Mouse (Mus musculus) brain, embryonic 18.5 days (tissue): ENCODE data around the gene Nfya.
"Not testable (repeated sequence)": the region's sequence is repeated elsewhere in the genome, so short reads cannot be mapped to it uniquely, and the experiment has no call there.

Source experiments
- DNase-seq: peaks from one replicate; pipeline ENCODE4 v3.0.0-alpha.2; 2012; ENCODE audit warnings: low read depth, low spot score

Nfya gene

DNA sequence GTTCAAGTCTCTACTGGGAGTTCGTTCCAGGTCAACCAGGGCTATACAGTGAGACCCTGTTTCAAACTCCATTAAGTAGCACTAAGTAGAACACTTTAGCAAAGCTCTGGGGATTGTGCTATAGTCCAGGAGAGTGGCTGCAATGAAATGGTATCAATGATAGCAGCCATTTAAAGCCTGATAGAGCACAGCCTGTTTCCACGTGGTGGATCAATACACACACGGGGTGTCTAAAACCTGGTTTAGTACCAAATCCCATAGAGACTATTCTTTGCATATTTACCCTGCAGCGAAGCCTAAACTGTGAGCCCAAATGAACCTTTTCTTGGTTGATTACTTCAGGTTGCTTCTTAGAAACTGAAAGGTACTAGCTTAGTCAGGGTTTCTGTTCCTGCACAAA is 8.0 kb downstream of the Nfya start:
- DNase-seq = no peak

DNA sequence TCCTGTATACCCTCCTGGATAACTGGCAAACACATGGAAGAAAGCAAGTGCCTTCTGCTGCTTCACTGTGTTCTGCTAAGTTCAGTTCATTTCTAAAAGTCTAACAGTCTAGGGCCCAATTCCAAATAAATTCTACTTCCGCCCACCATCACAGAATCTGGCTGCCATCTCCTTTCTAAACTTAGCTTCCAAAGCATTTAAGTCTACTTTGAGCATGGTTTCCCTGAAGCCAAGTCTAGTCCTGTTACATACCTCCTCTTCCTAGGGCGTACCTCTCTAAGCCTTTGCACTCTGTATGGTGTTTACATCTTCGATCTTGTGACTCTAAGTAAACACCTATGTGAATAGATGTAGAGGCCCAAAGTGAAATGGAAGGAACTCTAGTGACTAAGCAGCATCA is 17.1 kb downstream of the Nfya start:
- no peak for DNase-seq

- no peak for DNase-seq
Observed at GRCm38 (mm10) chr17:48391446-48391845, 18.3 kb downstream of the Nfya start.

GRCm38 (mm10) chr17:48389442-48389841 is 20.3 kb downstream of the Nfya start:
- no peak for DNase-seq

- DNase-seq = no peak
Observed at GRCm38 (mm10) chr17:48388666-48389065, 21.0 kb downstream of the Nfya start.

GRCm38 (mm10) chr17:48385786-48386461 is 23.8 kb downstream of the Nfya start:
- no peak for DNase-seq

DNA sequence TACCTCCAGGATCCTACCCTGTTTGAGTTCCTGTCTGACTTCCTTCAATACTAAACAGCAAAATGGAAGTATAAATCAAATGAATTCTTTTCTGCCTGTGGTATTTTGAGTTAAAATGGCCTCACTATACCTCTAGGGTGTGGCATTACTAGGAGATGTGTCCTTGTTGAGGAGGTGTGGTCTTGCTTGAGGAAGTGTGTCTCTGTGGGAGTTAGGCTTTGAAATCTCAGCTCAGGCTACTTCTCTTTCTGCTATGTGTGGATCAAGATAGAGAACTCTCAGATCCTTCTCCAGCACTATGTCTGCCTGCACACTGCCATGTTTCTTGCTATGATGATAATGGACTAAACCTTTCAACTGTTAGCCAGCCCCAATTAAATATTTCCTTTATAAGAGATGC is 30.7 kb downstream of the Nfya start:
- DNase-seq = no peak

- no peak for DNase-seq
Observed at GRCm38 (mm10) chr17:48376102-48376501, 33.6 kb downstream of the Nfya start.

- DNase-seq = no peak
Observed at GRCm38 (mm10) chr17:48372987-48373386, 36.7 kb downstream of the Nfya start.

DNA sequence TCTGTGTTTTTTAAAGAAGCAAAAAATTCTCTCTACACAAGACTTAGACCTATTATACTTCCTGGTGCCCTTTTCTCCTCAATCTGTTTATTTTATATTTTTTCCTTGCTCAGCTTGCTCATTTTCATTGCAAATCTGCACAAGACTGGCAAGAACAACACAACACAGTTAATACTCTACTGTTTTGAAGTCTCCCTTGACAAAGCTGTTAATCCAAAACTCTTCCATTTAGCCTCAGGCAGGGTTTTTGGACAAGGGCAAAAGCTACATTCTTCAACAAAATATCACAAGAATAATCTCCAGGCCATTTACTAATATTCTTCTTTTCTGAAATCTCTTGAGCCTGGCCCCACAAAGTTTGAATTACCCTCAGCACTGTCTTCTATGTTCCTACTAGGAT is 38.1 kb downstream of the Nfya start:
- no peak for DNase-seq

DNA sequence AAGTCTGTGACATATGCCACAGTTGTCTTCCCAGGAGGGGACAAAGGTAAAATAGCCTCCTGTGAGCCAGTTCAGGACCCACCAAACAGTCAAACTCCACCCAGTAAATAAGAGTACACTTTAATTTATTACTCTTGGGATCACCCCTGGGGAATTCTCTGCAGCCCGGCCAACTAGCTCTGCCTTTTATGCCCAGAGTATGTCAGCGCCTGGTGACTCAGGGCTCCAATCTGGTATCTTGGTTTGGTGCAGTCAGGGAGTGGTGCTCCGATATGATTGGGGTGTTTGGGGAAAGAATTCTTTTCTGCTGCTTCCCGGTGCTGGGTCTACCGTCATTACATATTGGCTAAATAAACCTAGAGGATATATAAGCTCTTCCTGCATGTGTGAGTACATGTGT is 42.9 kb downstream of the Nfya start:
- no peak for DNase-seq

DNA sequence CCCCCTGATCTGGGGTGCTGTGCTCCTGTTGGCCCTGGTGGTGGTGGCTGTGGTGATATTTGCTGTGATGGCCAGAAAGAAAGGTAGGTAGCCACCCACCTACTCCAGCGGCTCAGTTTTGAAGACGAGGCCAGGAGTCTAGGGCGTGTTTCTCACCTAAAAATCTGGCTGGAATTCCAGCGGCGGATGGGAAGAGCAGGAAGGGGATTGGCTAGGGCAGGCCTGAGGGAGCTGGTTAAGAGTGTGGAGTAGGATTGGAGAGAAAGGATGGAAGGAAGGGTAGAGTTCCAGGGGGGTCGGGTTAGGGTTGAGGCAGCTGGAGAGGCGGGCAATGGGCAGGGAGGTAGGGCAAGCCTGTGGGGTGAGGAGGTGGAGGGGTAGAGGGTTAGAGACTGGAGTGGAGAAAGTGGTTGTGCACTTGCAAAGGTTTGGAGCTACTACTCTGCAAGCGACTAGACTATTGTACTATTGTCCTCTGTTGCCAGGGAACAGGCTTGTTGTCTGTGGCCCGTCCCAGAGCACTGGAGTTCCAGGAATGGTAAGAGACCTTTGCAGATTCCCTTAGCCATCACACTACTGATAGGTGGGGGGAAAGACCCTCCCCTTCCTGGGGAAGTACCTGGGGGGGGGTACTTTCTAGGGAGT is 44.1 kb downstream of the Nfya start:
- no peak for DNase-seq

DNA sequence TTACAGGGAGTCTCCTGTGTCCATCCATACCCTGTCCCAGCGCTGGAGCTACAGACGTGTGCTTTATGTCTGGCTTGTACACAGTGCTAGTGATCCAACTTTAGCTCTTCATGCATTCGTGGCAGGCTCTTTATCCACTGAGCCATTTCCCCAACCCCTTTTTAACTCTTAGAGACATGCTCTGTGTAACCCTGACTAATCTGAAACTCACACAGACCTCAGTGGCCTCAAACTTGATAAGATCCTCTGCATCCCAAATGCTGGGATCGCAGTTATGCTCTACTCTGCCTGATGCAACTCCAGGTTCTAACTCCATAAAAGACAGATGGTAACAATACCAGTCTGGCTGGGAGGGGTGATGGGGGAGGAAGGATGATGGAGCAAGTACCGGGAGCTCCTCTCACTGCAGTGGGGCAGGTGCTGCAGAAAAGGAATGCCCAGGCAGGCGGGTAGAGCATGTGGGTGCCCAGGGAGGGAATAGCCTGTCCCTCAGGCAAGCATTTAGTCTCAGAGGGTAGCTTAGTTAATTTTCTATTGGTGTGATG is 46.2 kb downstream of the Nfya start:
- DNase-seq = no peak

- DNase-seq = no peak
Observed at GRCm38 (mm10) chr17:48362966-48363365, 46.7 kb downstream of the Nfya start.

GRCm38 (mm10) chr17:48362346-48362745 is 47.4 kb downstream of the Nfya start:
- DNase-seq = no peak

GRCm38 (mm10) chr17:48360462-48360861 is 49.2 kb downstream of the Nfya start:
- DNase-seq = no peak

DNA sequence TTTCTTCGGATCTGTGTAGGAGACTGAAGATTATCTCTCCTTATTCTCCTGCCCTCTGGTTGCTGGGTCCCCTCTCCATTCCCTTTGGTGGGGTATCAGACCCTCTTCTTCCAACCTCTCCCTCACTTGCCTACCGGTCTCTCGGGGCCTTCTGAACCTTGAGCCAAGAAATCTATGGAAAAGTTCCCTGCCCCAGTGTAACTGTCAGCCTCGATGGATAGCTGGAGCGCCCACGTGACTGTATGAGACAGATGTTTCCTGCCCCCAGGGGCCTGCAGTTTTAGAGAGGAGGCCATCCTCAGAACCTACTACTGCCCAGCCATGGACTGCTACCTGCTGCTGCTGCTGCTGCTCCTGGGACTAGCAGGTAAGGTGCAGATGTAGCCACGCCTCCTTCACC is 50.1 kb downstream of the Nfya start, which contains the start of gene Treml1:
Gene Treml1 (plus strand): TSS at position 301 of the 400 bp plus-strand sequence.
- no peak for DNase-seq

GRCm38 (mm10) chr17:48357892-48358291 is 51.8 kb downstream of the Nfya start:
- DNase-seq = no peak

- DNase-seq = no peak
Observed at GRCm38 (mm10) chr17:48355822-48356221, 53.9 kb downstream of the Nfya start.

DNA sequence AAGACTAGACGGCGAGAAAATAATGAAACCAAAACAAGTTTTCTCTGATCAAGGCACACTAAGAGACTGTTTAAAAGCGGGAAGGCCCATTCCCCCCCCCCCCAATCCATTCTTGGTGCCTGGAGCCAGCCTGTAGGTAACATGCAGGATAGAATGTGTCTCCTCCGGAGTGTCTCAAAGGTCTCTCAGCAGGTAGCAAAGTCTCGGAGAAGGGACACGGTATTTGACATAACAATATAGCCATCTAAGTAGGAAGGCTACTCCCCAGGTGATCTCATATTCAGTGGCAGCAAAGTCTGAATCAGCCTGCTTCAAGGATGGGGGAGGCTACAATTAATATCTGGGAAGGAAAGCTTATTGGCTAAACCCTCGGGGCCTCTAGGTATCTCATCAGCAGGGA is 56.7 kb downstream of the Nfya start:
- not testable (repeated sequence) for DNase-seq

DNA sequence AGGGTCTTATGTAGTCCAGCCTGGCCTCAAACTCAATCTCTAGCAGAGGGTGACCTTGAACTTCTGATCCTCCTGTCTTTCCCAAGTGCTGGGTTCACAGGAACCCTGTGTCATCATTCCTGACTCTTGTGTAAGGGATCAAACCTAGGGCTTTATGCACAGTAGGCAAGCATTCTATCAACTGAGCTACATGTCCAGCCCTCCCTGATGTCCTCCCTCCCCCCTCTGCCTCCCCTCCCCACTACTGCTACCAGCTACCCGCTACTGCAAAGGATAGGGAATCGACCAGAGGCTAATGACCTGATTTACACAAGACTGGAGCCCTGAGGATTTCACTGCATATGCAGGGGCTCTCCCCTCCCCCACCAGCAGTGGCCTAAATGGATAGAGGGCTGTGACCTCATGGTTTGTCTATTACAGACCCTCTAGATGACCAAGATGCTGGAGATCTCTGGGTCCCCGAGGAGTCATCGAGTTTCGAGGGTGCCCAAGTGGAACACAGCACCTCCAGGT is 59.0 kb downstream of the Nfya start:
- DNase-seq = no peak

DNA sequence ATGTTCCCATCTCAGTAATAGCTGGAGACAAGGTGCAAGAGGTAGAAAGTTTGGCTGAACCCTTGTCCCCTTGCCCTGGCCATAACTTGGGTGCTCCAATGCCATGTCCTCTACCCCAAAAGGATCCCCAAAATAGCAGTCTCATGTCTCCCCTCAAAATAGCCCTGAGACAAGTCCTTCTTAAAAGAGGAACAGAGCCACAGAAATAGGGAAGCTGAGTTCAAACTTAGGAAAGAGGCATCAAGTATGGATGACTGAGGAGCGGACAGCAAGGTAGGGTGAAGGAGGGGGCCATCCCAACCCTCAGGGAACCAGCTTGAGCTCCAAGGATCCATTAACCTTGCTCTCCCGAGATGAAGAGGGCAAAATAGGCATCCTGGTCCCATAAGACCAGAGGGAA is 62.4 kb downstream of the Nfya start:
- no peak for DNase-seq

- no peak for DNase-seq
Observed at GRCm38 (mm10) chr17:48346834-48347233, 62.9 kb downstream of the Nfya start.
